Mouse (Mus musculus) cerebellum, adult (tissue): ENCODE measurements at regions not wholly inside any gene's neighbourhood (a gene's known extent, or its start where the extent isn't known, plus 50 kb on each side); places are given as distances from the start of the nearest gene placed in this dataset.

ENCODE experiments used
- ATAC-seq: cut with Nextera tagmentation; 2 replicates; pipeline ENCODE4 v1.9.2; 2017; ENCODE audit warnings: mild to moderate bottlenecking, moderate library complexity, mixed read lengths; ENCODE audit not compliant: insufficient number of reproducible peaks, low FRiP score, low TSS enrichment

DNA sequence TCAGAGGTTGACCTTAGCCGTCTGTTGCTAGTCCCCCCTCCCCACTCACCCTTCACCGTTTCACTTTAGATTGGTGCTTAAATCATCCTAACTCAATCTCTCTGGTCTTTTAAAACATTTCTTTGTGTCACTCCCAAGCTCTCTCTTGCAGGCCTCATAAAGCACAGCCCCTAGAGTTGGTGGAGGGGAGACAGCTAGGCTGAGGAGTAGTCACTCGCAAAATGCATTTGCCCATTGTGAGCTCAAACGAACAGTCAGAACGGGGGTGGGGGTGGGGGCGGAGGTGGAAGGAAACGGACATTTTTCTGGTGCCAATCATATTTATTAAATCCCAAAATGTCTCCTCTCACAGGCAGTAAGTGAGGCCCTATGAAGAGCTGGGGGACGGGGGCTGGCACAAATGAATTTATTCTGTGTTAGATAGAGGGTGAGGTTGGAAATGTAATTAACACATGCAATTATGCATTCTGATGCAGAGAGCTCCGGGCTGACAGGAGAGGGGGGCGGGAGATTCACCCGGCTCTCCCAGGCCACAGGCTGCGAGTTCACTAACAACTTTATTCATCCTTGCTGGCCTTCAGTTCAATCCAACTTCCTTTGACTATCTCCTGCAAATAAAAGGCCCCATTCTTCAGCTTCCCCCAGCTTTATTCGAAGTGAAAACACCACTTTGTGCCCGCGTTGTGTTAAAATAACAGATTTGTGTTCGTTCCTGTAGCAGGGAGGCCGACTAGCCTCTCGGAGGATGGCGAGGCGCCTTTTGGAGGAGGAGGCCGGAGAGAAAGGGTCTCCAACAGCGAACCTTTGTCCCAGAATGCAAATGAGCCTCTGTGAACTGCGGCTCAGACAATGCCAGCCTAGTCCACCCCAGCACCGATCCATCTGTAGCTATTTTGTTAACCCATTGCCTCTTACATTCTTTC lies 223.7 kb upstream of the Irx5 start:
- no peak for ATAC-seq

- ATAC-seq = no peak
These were observed 224.5 kb upstream of the Irx5 start for GRCm38 (mm10) chr8:92132949-92133348.

DNA sequence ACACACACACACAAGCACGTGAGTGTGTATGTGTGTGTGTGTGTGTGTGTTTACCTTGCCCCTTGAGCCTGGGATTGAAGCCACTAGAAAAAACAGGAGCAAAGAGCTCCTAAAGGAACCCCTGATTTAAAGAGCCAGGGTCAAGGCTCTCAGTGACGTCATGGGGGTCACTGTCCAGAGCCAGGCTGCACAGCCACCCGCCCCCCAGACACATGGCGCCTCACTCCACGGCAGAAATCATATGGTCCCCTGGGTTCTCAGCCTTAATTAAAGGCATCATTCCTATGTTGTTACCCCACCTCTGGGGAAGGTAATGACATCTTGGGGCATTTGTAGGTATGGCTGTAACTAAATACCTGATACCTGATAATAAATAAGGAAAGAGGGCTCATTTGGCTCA lies 224.9 kb upstream of the Irx5 start:
- ATAC-seq = no peak

DNA sequence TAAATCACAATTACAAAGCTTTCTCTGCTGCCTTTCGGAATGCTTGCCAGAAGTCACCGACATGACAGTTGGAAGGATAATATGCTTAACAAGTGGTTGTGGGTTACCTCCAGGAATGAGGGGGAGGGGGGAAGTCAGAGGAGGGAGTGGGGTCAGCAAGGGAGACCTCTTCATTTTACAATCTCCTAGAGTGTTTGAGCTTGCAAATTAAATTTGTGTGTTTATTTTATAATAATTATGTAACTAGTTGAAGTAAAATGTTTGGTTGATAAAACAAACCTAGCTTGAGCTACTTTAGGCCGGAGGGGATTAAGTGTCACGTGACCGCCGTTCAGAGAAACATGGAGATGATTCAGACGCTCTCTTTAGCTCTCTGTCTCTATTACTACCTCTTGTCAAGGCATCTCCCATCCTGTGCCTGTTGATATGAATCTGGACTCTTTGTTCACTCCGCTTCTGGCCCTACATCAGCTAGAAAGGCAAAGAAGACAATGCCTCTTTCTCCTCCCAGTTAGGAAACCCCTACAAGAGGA lies 227.3 kb upstream of the Irx5 start:
- ATAC-seq = no peak

DNA sequence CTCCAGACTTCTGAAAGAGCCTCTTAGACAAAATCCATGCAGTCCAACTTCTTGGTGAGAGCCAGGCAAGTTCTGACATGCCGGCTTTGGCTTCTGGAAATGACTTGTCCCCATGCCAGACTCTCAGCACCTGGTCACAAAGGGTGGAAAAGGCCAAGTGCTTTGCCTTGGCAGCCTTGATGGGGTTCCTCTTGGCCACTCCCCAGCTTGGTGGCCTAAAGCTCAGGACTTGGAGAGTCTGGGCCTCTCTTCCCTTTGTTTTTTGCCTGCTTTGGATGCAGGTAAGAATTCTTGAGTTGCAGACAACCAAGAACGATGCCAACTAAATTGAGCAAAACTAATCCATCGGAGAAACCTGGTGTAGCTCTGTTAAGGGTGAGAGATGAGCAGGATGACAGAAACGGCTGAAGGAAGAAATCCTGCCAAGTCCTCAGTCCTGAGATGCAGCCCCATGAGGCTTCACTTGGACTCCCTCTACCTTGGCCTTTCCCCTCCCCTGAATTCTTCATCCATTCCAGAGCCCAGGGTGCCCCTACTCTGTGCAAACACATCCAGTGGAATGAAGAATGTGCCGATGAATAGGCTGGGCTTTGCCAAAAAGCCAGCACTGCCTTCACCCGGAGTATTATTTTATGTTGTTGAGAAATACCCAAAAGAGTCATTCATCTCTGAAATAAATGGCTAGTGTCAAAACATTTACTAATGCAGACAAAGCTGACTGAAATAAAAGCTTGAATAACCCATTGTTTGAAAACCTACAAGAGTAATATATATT lies 228.0 kb upstream of the Irx5 start:
- no peak for ATAC-seq

DNA sequence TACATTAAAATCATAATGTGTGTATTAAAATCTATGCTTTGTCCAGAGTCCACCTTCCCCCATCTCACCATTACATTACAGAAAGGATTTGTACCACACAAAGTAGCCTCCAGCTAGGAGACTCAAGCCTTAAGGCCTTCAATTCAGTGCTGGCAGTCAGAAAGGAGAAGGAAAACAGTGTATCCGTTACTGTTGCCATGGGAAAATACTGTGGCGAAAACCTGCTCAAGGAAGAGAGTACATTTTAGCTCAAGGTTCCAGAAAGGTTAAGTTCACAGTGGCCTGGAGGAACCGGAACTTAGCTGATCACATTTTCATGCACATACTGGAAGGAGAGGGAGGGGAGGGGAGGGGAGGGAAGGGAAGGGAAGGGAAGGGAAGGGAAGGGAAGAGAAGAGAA lies 231.8 kb upstream of the Irx5 start:
- no peak for ATAC-seq

DNA sequence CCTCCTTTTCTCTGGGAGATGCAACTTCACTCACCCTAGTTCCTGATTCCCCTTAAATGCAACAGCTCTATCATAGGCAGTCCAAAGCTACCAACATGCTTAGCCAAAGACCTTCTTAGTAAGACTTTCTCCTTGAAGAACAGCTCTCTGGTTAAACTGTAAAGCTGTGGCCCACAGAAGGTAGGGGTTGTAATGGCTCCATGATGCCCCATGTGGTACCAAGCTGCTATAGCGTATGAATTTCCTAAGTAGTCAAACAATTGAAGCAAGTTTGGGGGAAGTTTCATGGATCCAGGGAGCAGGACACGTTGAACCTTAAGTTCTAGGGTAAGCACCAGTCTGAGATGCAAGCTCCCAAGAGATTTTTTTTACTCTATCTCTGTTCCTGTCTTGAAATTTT lies 236.1 kb upstream of the Irx5 start:
- ATAC-seq = no peak

DNA sequence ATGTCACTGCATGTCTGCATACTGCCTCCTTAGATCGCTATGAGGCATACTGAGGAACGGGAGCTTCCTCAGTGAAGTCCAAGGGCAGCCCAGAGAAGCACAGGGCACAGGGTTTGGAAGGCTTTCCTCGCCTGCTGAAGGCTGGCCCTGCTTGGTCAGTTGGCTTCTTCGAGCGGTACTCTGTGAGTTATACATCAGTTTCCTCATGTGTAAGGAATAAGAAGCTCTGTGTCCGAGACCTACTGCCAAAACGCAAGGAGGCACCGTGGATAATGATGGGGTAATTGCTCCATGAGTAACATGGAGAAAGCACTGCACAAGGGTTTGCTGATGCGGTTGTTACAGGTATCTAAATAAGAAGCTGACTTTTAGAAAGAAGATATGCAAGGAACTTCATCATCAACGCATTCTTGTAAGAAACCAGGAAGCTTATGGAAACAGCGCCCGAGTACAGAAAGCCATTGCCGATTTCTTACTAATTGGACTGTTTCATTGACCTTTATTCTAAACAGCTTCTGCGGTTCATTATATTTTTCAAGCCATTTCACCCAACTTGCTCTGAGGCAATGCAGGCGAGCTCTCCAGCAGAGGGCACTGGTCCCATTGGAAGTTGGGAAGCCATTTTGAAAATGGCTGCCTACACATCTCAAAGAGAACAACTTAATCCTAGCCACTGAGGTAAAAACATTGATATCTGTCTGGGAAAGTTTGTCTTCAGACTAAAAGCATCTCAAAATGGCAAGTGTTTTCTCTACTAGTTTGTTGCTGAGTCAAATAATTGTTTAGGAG lies 241.8 kb upstream of the Irx5 start:
- ATAC-seq = no peak

GRCm38 (mm10) chr8:92114311-92115275 lies 242.8 kb upstream of the Irx5 start:
- no peak for ATAC-seq

DNA sequence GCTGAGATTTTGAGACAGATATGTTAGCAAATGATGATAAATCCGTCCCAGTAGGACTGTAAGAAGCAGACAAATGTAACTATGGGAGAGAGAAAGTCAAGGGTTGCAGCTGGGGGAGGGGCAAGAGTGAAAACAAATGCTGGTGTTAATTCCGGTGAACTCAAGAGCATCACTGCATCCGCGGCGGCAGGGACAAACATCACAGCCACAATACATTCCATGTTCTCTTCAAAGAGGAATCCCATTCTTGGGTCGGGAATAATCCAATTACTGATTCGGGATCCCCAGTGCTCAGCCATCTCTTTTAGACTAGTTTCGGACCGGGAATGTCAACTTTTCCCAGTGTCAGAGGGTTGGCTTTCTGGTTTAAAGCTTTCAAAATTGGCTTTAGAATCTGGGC lies 243.5 kb upstream of the Irx5 start:
- no peak for ATAC-seq

DNA sequence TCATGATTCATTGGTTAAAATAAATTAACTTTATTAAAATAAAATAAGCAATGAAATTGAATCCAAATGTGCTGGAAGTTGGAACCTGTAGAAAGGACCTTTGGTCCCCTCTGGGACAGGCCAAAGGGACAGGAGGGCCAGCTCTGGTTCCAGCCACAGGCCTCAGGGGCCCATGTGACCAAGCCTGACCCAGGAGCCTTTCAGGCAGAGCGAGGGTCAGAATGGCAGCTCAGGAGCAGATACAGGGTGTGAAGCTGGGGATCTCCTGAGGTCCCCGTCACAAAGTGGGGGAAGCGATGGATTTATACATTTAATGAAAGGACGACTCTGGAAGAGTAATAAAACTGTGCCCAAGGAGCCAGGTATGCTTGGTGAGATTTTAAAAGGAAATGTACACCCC lies 244.0 kb upstream of the Irx5 start:
- ATAC-seq = no peak

DNA sequence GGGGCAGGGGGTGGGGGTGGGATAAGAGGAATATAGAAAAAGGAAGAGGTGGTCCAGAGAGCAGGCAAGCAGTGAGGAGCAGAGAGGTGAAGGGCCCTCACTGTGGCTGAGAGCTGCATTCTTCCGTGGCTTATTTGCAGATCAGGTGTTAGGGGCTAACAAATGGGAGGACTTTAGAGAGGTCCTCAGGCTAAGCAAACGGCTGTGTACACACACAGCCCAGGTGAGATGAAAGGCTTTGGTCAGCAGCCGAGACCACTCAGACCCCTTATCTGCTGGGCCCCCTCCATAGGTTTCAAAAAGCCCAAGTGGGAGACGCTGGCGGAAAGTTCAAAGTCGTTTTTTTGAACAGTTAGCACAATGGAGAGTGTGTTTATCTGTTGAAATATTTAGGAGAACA lies 252.9 kb upstream of the Irx5 start:
- no peak for ATAC-seq

- no peak for ATAC-seq
These were observed 254.9 kb upstream of the Irx5 start for GRCm38 (mm10) chr8:92102521-92102920.

GRCm38 (mm10) chr8:92095276-92095675 lies 262.1 kb upstream of the Irx5 start:
- no peak for ATAC-seq

GRCm38 (mm10) chr8:92084124-92084523 lies 273.3 kb upstream of the Irx5 start:
- ATAC-seq = no peak

GRCm38 (mm10) chr8:92081900-92082299 lies 275.5 kb upstream of the Irx5 start:
- no peak for ATAC-seq

GRCm38 (mm10) chr8:92080852-92081251 lies 276.6 kb upstream of the Irx5 start:
- ATAC-seq = no peak

GRCm38 (mm10) chr8:92077611-92078010 lies 275.7 kb upstream of the Irx3 start:
- no peak for ATAC-seq

DNA sequence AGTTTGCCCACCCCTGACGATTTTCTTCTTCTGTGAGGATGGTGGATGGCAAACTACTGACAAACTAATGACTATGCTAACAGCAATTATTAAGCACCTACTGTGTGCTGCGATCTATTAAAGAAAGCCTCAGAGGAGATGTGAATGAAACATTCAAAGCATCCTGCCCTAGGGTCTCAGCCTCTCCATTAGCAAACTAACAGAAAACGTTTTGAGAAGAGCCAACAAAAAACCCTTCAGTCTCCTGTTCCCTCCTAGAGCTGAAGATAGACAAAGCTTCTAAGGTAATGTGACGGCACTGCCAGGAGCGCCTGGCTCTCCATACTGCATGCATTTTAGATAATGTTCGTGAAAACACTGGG lies 270.4 kb upstream of the Irx3 start:
- ATAC-seq = no peak
